Mouse (Mus musculus) MEL (cell line): ENCODE data around the gene Psd4.

ENCODE experiments used
- CTCF ChIP-seq, 3 experiments: IDR thresholded peaks in 2 of 3; conservative IDR thresholded peaks in 1 of 3; 2 replicates each; pipeline ENCODE4 v1.5.1; 2011 to 2012; ENCODE audit warnings: low read length in 3 of 3, low read depth in 2 of 3, mild to moderate bottlenecking in 2 of 3, improper control_type of control experiment in 1 of 3, inconsistent platforms in 1 of 3, mixed read lengths in 1 of 3, moderate library complexity in 1 of 3; ENCODE audit not compliant: control insufficient read depth in 1 of 3, insufficient read depth in 1 of 3, poor library complexity in 1 of 3, severe bottlenecking in 1 of 3
- E2F4 ChIP-seq: IDR thresholded peaks from 2 replicates; pipeline ENCODE4 v1.6.1; 2011; ENCODE audit warnings: low read depth, low read length, improper control_type of control experiment, borderline replicate concordance
- EP300 ChIP-seq, 2 experiments: IDR thresholded peaks; 2 replicates each; pipeline ENCODE4 v1.6.1; 2011; ENCODE audit warnings: improper control_type of control experiment in 2 of 2, low read length in 2 of 2, low read depth in 1 of 2, mild to moderate bottlenecking in 1 of 2
- GATA1 ChIP-seq: IDR thresholded peaks from 2 replicates; pipeline ENCODE4 v1.6.1; 2011; ENCODE audit warnings: low read depth, low read length, improper control_type of control experiment
- HCFC1 ChIP-seq: IDR thresholded peaks from 2 replicates; pipeline ENCODE4 v1.6.1; 2012; ENCODE audit warnings: low read depth, mild to moderate bottlenecking, inconsistent platforms, low read length, improper control_type of control experiment, moderate library complexity
- MYC ChIP-seq: IDR thresholded peaks from 2 replicates; pipeline ENCODE4 v1.6.1; 2011; ENCODE audit warnings: low read depth, mild to moderate bottlenecking, low read length, improper control_type of control experiment, moderate library complexity
- POLR2A ChIP-seq, 2 experiments: IDR thresholded peaks; 2 replicates each; pipeline ENCODE4 v1.6.1; 2011 to 2012; ENCODE audit warnings: low read length in 2 of 2, mild to moderate bottlenecking in 2 of 2, control low read depth in 1 of 2, improper control_type of control experiment in 1 of 2, low read depth in 1 of 2, moderate library complexity in 1 of 2; ENCODE audit not compliant: control insufficient read depth in 1 of 2, insufficient read depth in 1 of 2, poor library complexity in 1 of 2
- USF2 ChIP-seq, 2 experiments: IDR thresholded peaks; 2 replicates each; pipeline ENCODE4 v1.6.1; 2011 to 2012; ENCODE audit warnings: improper control_type of control experiment in 2 of 2, low read length in 2 of 2, borderline replicate concordance in 1 of 2, inconsistent platforms in 1 of 2, low read depth in 1 of 2, mild to moderate bottlenecking in 1 of 2; ENCODE audit not compliant: insufficient read depth in 1 of 2
- ZMIZ1 ChIP-seq: IDR thresholded peaks from 2 replicates; pipeline ENCODE4 v1.6.1; 2012; ENCODE audit warnings: low read depth, mild to moderate bottlenecking, inconsistent platforms, low read length, improper control_type of control experiment, moderate library complexity
- ZNF384 ChIP-seq: IDR thresholded peaks from 2 replicates; pipeline ENCODE4 v1.6.1; 2012; ENCODE audit warnings: low read depth, mild to moderate bottlenecking, inconsistent platforms, low read length, improper control_type of control experiment

GRCm38 (mm10) chr2:24449111-24449510 is 81.7 kb downstream of the Psd4 start:
- TF ChIP-seq EP300 (IDR thresholded peaks at IDR 0.05; ENCODE audit: low read depth in 1 of 2, low read length in 2 of 2) (no peak), CTCF (IDR thresholded peaks at IDR 0.05 in 2 of 3, conservative IDR thresholded peaks at IDR 0.05 in 1 of 3; ENCODE audit: control insufficient read depth in 1 of 3, insufficient read depth in 1 of 3, low read depth in 2 of 3, low read length in 3 of 3, poor library complexity in 1 of 3, severe bottlenecking in 1 of 3) (no peak), GATA1 (no peak), E2F4 (no peak), MYC (no peak), HCFC1 (no peak), USF2 (IDR thresholded peaks at IDR 0.05; ENCODE audit: borderline replicate concordance in 1 of 2, insufficient read depth in 1 of 2, low read depth in 1 of 2, low read length in 2 of 2) (no peak), ZNF384 (no peak), POLR2A (IDR thresholded peaks at IDR 0.05; ENCODE audit: control insufficient read depth in 1 of 2, insufficient read depth in 1 of 2, low read depth in 1 of 2, low read length in 2 of 2, poor library complexity in 1 of 2) (no peak), ZMIZ1 (no peak)
